Mouse (Mus musculus) heart, postnatal 0 days (tissue): ENCODE results near the gene Kcnj11. TPM values are rescaled to one million over a fixed set of nuclear protein-coding genes. Genes with fewer than 3 reads are reported as not detected.

Experiments used
- ATAC-seq: fragments of 200-750 bp; cut with Nextera tagmentation; 2 replicates; pipeline ENCODE4 v1.8.0; 2017; ENCODE audit warnings: low read depth, moderate number of reproducible peaks, moderate library complexity; ENCODE audit not compliant: insufficient read depth
- DNase-seq: peaks from one replicate; pipeline ENCODE4 v3.0.0-alpha.2; 2016; ENCODE audit warnings: low spot score
- H3K27ac ChIP-seq: fragments of 300-500 bp; sonication (generic); 2 replicates; pipeline ENCODE4 v1.5.1; 2014; ENCODE audit warnings: low read depth, mild to moderate bottlenecking
- H3K27me3 ChIP-seq: fragments of 300-500 bp; sonication (generic); 2 replicates; pipeline ENCODE4 v1.6.1; 2014; ENCODE audit warnings: low read length, mixed read lengths; ENCODE audit not compliant: control insufficient read depth, insufficient read depth
- H3K36me3 ChIP-seq: fragments of 300-500 bp; sonication (generic); replicated peaks from 2 replicates; pipeline ENCODE4 v1.6.1; 2014; ENCODE audit warnings: low read length, mixed read lengths; ENCODE audit not compliant: control insufficient read depth, insufficient read depth
- H3K4me1 ChIP-seq: fragments of 300-500 bp; sonication (generic); 2 replicates; pipeline ENCODE4 v1.6.1; 2014; ENCODE audit warnings: antibody characterized with exemption; ENCODE audit not compliant: control insufficient read depth, insufficient read depth
- H3K4me2 ChIP-seq: fragments of 300-500 bp; sonication (generic); 2 replicates; pipeline ENCODE4 v1.6.1; 2014; ENCODE audit warnings: low read depth, mild to moderate bottlenecking, low read length, moderate library complexity
- H3K4me3 ChIP-seq: fragments of 300-500 bp; sonication (generic); 2 replicates; pipeline ENCODE4 v1.5.1; 2014; ENCODE audit warnings: low read depth, low read length
- H3K9ac ChIP-seq: fragments of 300-500 bp; sonication (generic); replicated peaks from 2 replicates; pipeline ENCODE4 v1.6.1; 2014; ENCODE audit warnings: low read depth, low read length, mixed read lengths
- H3K9me3 ChIP-seq: fragments of 300-500 bp; sonication (generic); replicated peaks from 2 replicates; pipeline ENCODE4 v1.6.1; 2016; ENCODE audit warnings: low read length; ENCODE audit not compliant: control insufficient read depth
- CTCF ChIP-seq: IDR thresholded peaks from 2 replicates; pipeline ENCODE4 v1.5.1; 2016; ENCODE audit warnings: antibody characterized with exemption, control low read depth, low read depth
- EP300 ChIP-seq: IDR thresholded peaks from 2 replicates; pipeline ENCODE4 v1.6.1; 2016; ENCODE audit warnings: antibody characterized with exemption, low read depth
- WGBS: fragments of 180-500 bp; shearing (Covaris S2); extraction: QIAGEN DNeasy Blood & Tissue Kit; methylation state at CpG from one replicate; pipeline ENCODE4 v1.1.7; 2014; 5-methylcytosine and 5-hydroxymethylcytosine counted together
- polyA plus RNA-seq: library from polyadenylated mRNA; unstranded; fragments of >200 nt; fragmentation: Nextera tagmentation; extraction: Ambion mirVana; gene quantifications from 2 replicates; pipeline ENCODE4 v1.2.1, GENCODE M21; 2015
- total RNA-seq: library from RNA; depleted of rRNA; stranded (reverse); fragments of >200 nt; gene quantifications from 2 replicates; pipeline ENCODE4 v1.2.3, GENCODE M21; 2014; ENCODE audit warnings: low replicate concordance; rRNA removed

Kcnj11 gene
- total and polyA plus RNA-seq, 2 experiments from 2014 or later: 14.4 to 103 TPM

- ATAC-seq: no peak
- H3K9ac ChIP-seq: no peak overlapping the region
- no peaks in the 10 kb centered on the region for H3K9me3 ChIP-seq
- H3K27ac ChIP-seq: no peak overlapping the region
- TF ChIP-seq CTCF (no peak), EP300 (no peak)
- no peaks in the 10 kb centered on the region for H3K4me1 ChIP-seq
- H3K27me3 ChIP-seq: no peaks in the 10 kb centered on the region
- DNase-seq: no peak
- H3K4me3 ChIP-seq: no peak overlapping the region
- no peak overlapping the region for H3K4me2 ChIP-seq
- 87% methylated on average over 13 of the region's 13 CpGs for WGBS
- H3K36me3 ChIP-seq: peaks cover 62% of the 10 kb centered on the region
Measured at GRCm38 (mm10) chr7:46047873-46048562, 52.5 kb downstream of the Kcnj11 start.

GRCm38 (mm10) chr7:46045882-46046281 is 54.7 kb downstream of the Kcnj11 start:
- no peak for TF ChIP-seq EP300
- TF ChIP-seq CTCF: no peak
- no peak overlapping the region for H3K4me3 ChIP-seq
- no peaks in the 10 kb centered on the region for H3K9me3 ChIP-seq
- no peak overlapping the region for H3K9ac ChIP-seq
- DNase-seq: no peak
- H3K4me1 ChIP-seq: no peaks in the 10 kb centered on the region
- H3K27ac ChIP-seq: no peak overlapping the region
- H3K36me3 ChIP-seq: peaks cover 69% of the 10 kb centered on the region
- WGBS: 71% methylated on average over 11 of the region's 11 CpGs
- H3K27me3 ChIP-seq: no peaks in the 10 kb centered on the region
- no peak for ATAC-seq
- no peak overlapping the region for H3K4me2 ChIP-seq

- ATAC-seq (no peak), DNase-seq (no peak)
- H3K27ac ChIP-seq: no peak overlapping the region
- no peaks in the 10 kb centered on the region for H3K9me3 ChIP-seq
- TF ChIP-seq CTCF: no peak
- no peak for TF ChIP-seq EP300
- no peak overlapping the region for H3K4me2 ChIP-seq
- H3K9ac ChIP-seq: no peak overlapping the region
- H3K36me3 ChIP-seq: peaks cover 67% of the 10 kb centered on the region
- H3K4me3 ChIP-seq: no peak overlapping the region
- H3K27me3 ChIP-seq: no peaks in the 10 kb centered on the region
- H3K4me1 ChIP-seq: no peaks in the 10 kb centered on the region
- WGBS: 88% methylated on average over 10 of the region's 10 CpGs
Measured at GRCm38 (mm10) chr7:46044106-46044505, 56.5 kb downstream of the Kcnj11 start.

Other genes starting within 250 kb of the Kcnj11 start
- gene Kdelr1, start 228.0 kb downstream of the Kcnj11 start, total RNA-seq: 279 and 304 TPM in 2 replicates
- gene Kdelr1, start 228.0 kb downstream of the Kcnj11 start, polyA plus RNA-seq: 58.5 and 62.4 TPM in 2 replicates
- gene Grin2d, start 222.4 kb downstream of the Kcnj11 start, total RNA-seq: 1.0 and 3.1 TPM in 2 replicates
- gene Grin2d, start 222.4 kb downstream of the Kcnj11 start, polyA plus RNA-seq: 0.12 and 0.16 TPM in 2 replicates
- 0.27 TPM in 1 of 2 replicates, not detected in the other for gene Syngr4, start 204.1 kb downstream of the Kcnj11 start, total RNA-seq
- 0.58 and 0.71 TPM in 2 replicates for gene Syngr4, start 204.1 kb downstream of the Kcnj11 start, polyA plus RNA-seq
- 94.0 and 124 TPM in 2 replicates for gene Tmem143, start 203.8 kb downstream of the Kcnj11 start, total RNA-seq
- 11.7 and 12.0 TPM in 2 replicates for gene Tmem143, start 203.8 kb downstream of the Kcnj11 start, polyA plus RNA-seq
- 43.4 and 46.1 TPM in 2 replicates for gene Emp3, start 179.4 kb downstream of the Kcnj11 start, total RNA-seq
- 73.0 and 75.6 TPM in 2 replicates for gene Emp3, start 179.4 kb downstream of the Kcnj11 start, polyA plus RNA-seq
- gene Ccdc114, start 176.7 kb downstream of the Kcnj11 start, total RNA-seq: 1.2 and 1.7 TPM in 2 replicates
- 2.2 and 2.9 TPM in 2 replicates for gene Ccdc114, start 176.7 kb downstream of the Kcnj11 start, polyA plus RNA-seq
- gene Abcc6, start 70.5 kb downstream of the Kcnj11 start, total RNA-seq: not detected in 2 replicates
- gene Abcc6, start 70.5 kb downstream of the Kcnj11 start, polyA plus RNA-seq: not detected in 2 replicates
- 35.7 and 42.3 TPM in 2 replicates for gene Nomo1, start 67.1 kb downstream of the Kcnj11 start, total RNA-seq
- 20.9 and 23.6 TPM in 2 replicates for gene Nomo1, start 67.1 kb downstream of the Kcnj11 start, polyA plus RNA-seq
- 46.7 and 54.9 TPM in 2 replicates for gene Abcc8, start 79.3 kb upstream of the Kcnj11 start, total RNA-seq
- gene Abcc8, start 79.3 kb upstream of the Kcnj11 start, polyA plus RNA-seq: 28.1 and 29.6 TPM in 2 replicates
- gene Ush1c, start 137.7 kb upstream of the Kcnj11 start, total RNA-seq: 1.3 and 5.5 TPM in 2 replicates
- gene Ush1c, start 137.7 kb upstream of the Kcnj11 start, polyA plus RNA-seq: 1.9 and 2.7 TPM in 2 replicates
- gene Otog, start 140.2 kb upstream of the Kcnj11 start, total RNA-seq: not detected in 2 replicates
- gene Otog, start 140.2 kb upstream of the Kcnj11 start, polyA plus RNA-seq: not detected in 2 replicates